Mouse (Mus musculus) kidney, postnatal 25 days (tissue): ENCODE measurements at regions not wholly inside any gene's neighbourhood (a gene's known extent, or its start where the extent isn't known, plus 50 kb on each side); places are given as distances from the start of the nearest gene placed in this dataset.

ENCODE experiments used
- DNase-seq, 2 experiments: peaks; one replicate each; pipeline ENCODE4 v3.0.0; 2021; ENCODE audit warnings: mixed read lengths in 2 of 2

- DNase-seq, result no peak
Observed at GRCm38 (mm10) chr14:92958138-92958537, 932.3 kb downstream of the Pcdh9 start.

GRCm38 (mm10) chr14:92955485-92955884, 935.0 kb downstream of the Pcdh9 start:
- no peak for DNase-seq

GRCm38 (mm10) chr14:92907623-92908045, 982.8 kb downstream of the Pcdh9 start:
- peak in 1 of 2 experiments; percentile 1 for DNase-seq

- DNase-seq, result no peak
Observed at GRCm38 (mm10) chr14:92874548-92874947, 1015.9 kb downstream of the Pcdh9 start.

GRCm38 (mm10) chr14:92866462-92866861, 1024.0 kb downstream of the Pcdh9 start:
- no peak for DNase-seq

GRCm38 (mm10) chr14:92862942-92863341, 1027.5 kb downstream of the Pcdh9 start:
- DNase-seq, result no peak

- DNase-seq, result no peak
Observed at GRCm38 (mm10) chr14:92860723-92861122, 1029.8 kb downstream of the Pcdh9 start.

GRCm38 (mm10) chr14:92833646-92834045, 1056.8 kb downstream of the Pcdh9 start:
- DNase-seq, result no peak

GRCm38 (mm10) chr14:92829171-92829570, 1061.3 kb downstream of the Pcdh9 start:
- DNase-seq, result no peak

- DNase-seq, result no peak
Observed at GRCm38 (mm10) chr14:92826576-92827284, 1063.7 kb downstream of the Pcdh9 start.

- no peak for DNase-seq
Observed at GRCm38 (mm10) chr14:92820061-92820460, 1070.4 kb downstream of the Pcdh9 start.
